Mouse (Mus musculus) stomach, adult 2 months (tissue): ENCODE measurements around the gene Smyd3. TPM values are rescaled to one million over a fixed set of nuclear protein-coding genes. Genes with fewer than 3 reads are reported as not detected.

Source experiments
- polyA plus RNA-seq: library from polyadenylated mRNA; depleted of rRNA; stranded (reverse); fragments of >200 nt; gene quantifications from 2 replicates; pipeline ENCODE4 v1.2.3, GENCODE M21; 2012; rRNA removed

Gene Smyd3
- polyA plus RNA-seq = 0.44 TPM in 2 replicates

GRCm38 (mm10) chr1:179517713-179518465 is at the start of gene Smyd3:
Smyd3 (minus strand) TSS chr1:179518041.

GRCm38 (mm10) chr1:179545768-179546550 is 28.1 kb upstream of the Smyd3 start, which contains the start of the genes Tfb2m and Cnst:
Tfb2m (minus strand) TSS chr1:179546267.
Cnst (plus strand) TSS chr1:179546370.

Other genes with a start within 250 kb of the Smyd3 start
- 2.1 and 3.0 TPM in 2 replicates for gene Tfb2m, start 28.2 kb upstream of the Smyd3 start, polyA plus RNA-seq
- gene Cnst, start 28.3 kb upstream of the Smyd3 start, polyA plus RNA-seq = 3.9 and 5.7 TPM in 2 replicates
- 1.0 and 1.3 TPM in 2 replicates for gene Sccpdh, start 150.2 kb upstream of the Smyd3 start, polyA plus RNA-seq
- gene Kif28, start 227.2 kb upstream of the Smyd3 start, polyA plus RNA-seq = not detected in 2 replicates